Mouse (Mus musculus): ENCODE results near the gene Amelx. TPM values are rescaled to one million over a fixed set of nuclear protein-coding genes. Genes with fewer than 3 reads are reported as not detected.

Gene Amelx
- polyA plus RNA-seq (2014; fragmentation: Illumina TruSeq; extraction: RNeasy Lipid Tissue Mini Kit (QIAGEN cat#74804); ENCODE audit: low read depth, low replicate concordance), result not detected

GRCm38 (mm10) chrX:169187100-169187499, at the start of gene Amelx:
Gene Amelx, minus strand, starts transcription at chrX:169187200.

Other genes starting within 250 kb of the Amelx start
- gene Hccs, start 133.2 kb upstream of the Amelx start, polyA plus RNA-seq (2014; fragmentation: Illumina TruSeq; extraction: RNeasy Lipid Tissue Mini Kit (QIAGEN cat#74804); ENCODE audit: low read depth, low replicate concordance), result 97.5 TPM